Mouse (Mus musculus) ES-E14 (cell line): Measurements from ENCODE around the gene Ces4a. TPM values are rescaled to one million over a fixed set of nuclear protein-coding genes. Genes with fewer than 3 reads are reported as not detected.

ENCODE experiments used
- DNase-seq: peaks from one replicate; pipeline ENCODE4 v3.0.0-alpha.2; 2013; ENCODE audit warnings: low read depth, low spot score
- H3K27ac ChIP-seq: 2 replicates; pipeline ENCODE4 v1.5.1; 2012; ENCODE audit warnings: low read depth, mild to moderate bottlenecking, low read length, moderate library complexity, mixed read lengths; ENCODE audit not compliant: poor library complexity, insufficient read depth, severe bottlenecking
- H3K36me3 ChIP-seq: 2 replicates; pipeline ENCODE4 v1.6.1; 2012; ENCODE audit warnings: mild to moderate bottlenecking, low read length, moderate library complexity, mixed read lengths; ENCODE audit not compliant: control insufficient read depth, poor library complexity, insufficient read depth, severe bottlenecking
- H3K4me1 ChIP-seq, 2 experiments: fragments of 150-350 bp in 1 of 2; sonication (generic) in 1 of 2; 2 replicates each; pipeline ENCODE4 v1.6.1; 2012; ENCODE audit warnings: low read length in 2 of 2, mild to moderate bottlenecking in 1 of 2, mixed read lengths in 1 of 2; ENCODE audit not compliant: control insufficient read depth in 2 of 2, insufficient read depth in 2 of 2, poor library complexity in 1 of 2
- H3K4me3 ChIP-seq, 2 experiments: fragments of 150-350 bp in 1 of 2; sonication (generic) in 1 of 2; 2 replicates each; pipeline ENCODE4 v1.5.1; 2012; ENCODE audit warnings: low read length in 2 of 2, low read depth in 1 of 2, mild to moderate bottlenecking in 1 of 2, mixed read lengths in 1 of 2; ENCODE audit not compliant: insufficient read depth in 1 of 2, poor library complexity in 1 of 2, severe bottlenecking in 1 of 2
- H3K9ac ChIP-seq: 2 replicates; pipeline ENCODE4 v1.6.1; 2012; ENCODE audit warnings: low read depth, mild to moderate bottlenecking, low read length, mixed read lengths; ENCODE audit not compliant: poor library complexity, insufficient read depth, severe bottlenecking
- H3K9me3 ChIP-seq: fragments of 150-350 bp; sonication (generic); 2 replicates; pipeline ENCODE4 v1.6.1; 2012; ENCODE audit warnings: low read depth, mild to moderate bottlenecking, low read length; ENCODE audit not compliant: control insufficient read depth, insufficient read depth
- CHD2 ChIP-seq: IDR thresholded peaks from 2 replicates; pipeline ENCODE4 v1.6.1; 2014; ENCODE audit warnings: mild to moderate bottlenecking, low read depth, low read length, inconsistent platforms
- HCFC1 ChIP-seq: IDR thresholded peaks from 2 replicates; pipeline ENCODE4 v1.6.1; 2012; ENCODE audit warnings: low read length, inconsistent platforms, borderline replicate concordance; ENCODE audit not compliant: insufficient read depth
- MAFK ChIP-seq: IDR thresholded peaks from 2 replicates; pipeline ENCODE4 v1.6.1; 2014; ENCODE audit warnings: mild to moderate bottlenecking, low read depth, low read length, inconsistent platforms; ENCODE audit not compliant: insufficient read depth
- ZC3H11A ChIP-seq: IDR thresholded peaks from 2 replicates; pipeline ENCODE4 v1.6.1; 2012; ENCODE audit warnings: low read depth, mild to moderate bottlenecking, inconsistent platforms, low read length, borderline replicate concordance
- ZNF384 ChIP-seq: IDR thresholded peaks from 2 replicates; pipeline ENCODE4 v1.6.1; 2012; ENCODE audit warnings: low read depth, low read length, inconsistent platforms
- in situ Hi-C, 2 experiments: fragments of 600-800 bp; cut with MboI; formaldehyde crosslinking; loops; one replicate each; pipeline ENCODE4 v1.15.1; 2025; ENCODE audit warnings: low sequenced_read_pairs in 2 of 2, inconsistent platforms in 1 of 2; ENCODE audit not compliant: unreplicated experiment in 2 of 2
- total RNA-seq: library from RNA; depleted of rRNA; stranded (reverse); fragments of 300-350 nt; gene quantifications from 2 replicates; pipeline ENCODE4 v1.2.3, GENCODE M21; 2012

Ces4a gene
- total RNA-seq, 1 experiment, result not detected

DNA sequence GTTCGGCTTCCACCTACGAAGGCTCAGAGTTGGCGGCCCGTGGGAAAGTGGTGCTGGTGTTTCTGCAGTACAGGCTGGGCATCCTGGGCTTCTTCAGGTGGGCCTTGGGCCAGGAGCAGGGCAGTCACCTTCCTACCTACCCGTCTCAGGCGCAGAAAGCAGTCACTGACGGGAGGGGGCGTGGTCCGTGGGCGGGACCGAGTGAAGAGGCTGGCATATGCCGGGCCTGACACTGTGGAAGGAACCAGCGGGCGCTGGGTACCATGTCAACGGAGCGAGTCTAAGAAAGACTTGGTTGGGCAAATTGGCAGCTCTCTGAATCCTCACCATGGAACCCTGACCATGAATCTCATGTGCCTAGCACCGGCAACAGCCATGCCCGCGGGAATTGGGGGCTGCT, 10.8 kb downstream of the Ces4a start:
- Histone ChIP-seq H3K9me3 (no peaks in the 10 kb centered on the region), H3K4me1 (no peaks in the 10 kb centered on the region), H3K4me3 (peak overlapping the region; percentile 31 to 39; a peak in 3 of 4 replicates), H3K9ac (no peak overlapping the region), H3K27ac (no peak overlapping the region), H3K36me3 (no peaks in the 10 kb centered on the region)
- no peak for DNase-seq
- in situ Hi-C loops, result no loop called here
- TF ChIP-seq ZC3H11A (no peak), CHD2 (no peak), HCFC1 (no peak), ZNF384 (no peak), MAFK (no peak)

- in situ Hi-C loops, result no loop called here
- DNase-seq, result no peak
- Histone ChIP-seq H3K4me1 (peaks cover 0 to 5% of the 10 kb centered on the region in 2 experiments; a peak in 3 of 4 replicates), H3K27ac (no peak overlapping the region), H3K4me3 (no peak overlapping the region), H3K9ac (no peak overlapping the region), H3K36me3 (no peaks in the 10 kb centered on the region), H3K9me3 (no peaks in the 10 kb centered on the region)
- TF ChIP-seq ZC3H11A (no peak), MAFK (peak; percentile 48; the same call in 1 of the 2 replicates), ZNF384 (no peak), CHD2 (no peak), HCFC1 (no peak)
Measured at GRCm38 (mm10) chr8:105151654-105152053, 20.1 kb downstream of the Ces4a start.

DNA sequence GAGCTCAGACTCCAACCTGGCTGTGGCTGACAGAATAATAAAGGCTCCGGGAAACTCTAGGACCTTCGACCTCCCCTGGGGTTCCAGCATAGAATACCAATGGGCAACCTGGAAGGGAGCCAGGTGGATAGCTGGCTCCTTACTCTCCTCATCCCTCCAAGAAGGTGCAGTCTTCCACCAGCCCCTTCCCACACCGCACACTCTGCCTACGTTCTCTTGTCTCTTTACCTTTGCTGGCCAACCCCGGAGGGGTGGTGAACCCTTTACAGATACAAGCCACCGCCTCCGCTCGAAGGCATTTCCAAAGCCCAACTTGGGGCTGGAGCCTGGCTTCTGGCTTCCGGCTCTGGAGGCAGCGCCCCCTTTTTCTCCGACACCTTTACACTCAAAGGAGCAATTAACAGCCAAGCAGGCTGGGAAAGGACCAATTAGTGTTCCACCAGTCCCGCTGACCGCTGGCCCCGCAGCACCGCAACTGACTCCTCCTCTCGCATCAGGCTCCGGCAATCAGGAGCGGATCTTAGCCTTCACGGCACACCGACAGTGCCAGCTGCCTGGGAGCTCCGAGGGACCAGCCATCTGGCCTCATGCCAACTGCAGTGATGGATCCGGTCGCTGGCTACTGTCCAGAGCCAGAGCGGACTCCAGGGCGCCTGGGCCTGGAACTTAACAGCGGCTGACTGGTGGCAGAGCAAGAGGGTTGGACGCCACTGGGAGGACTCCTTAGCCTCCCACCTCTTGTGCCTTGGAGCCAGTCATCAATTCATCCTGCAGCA, 21.2 kb downstream of the Ces4a start:
- Histone ChIP-seq H3K36me3 (no peaks in the 10 kb centered on the region), H3K9me3 (no peaks in the 10 kb centered on the region), H3K4me1 (peaks cover 0 to 5% of the 10 kb centered on the region in 2 experiments; a peak in 3 of 4 replicates), H3K27ac (no peak overlapping the region), H3K4me3 (peak overlapping the region; percentile 5 to 54; a peak in 3 of 4 replicates), H3K9ac (peak overlapping the region; percentile 48; the same call in 1 of the 2 replicates)
- TF ChIP-seq HCFC1, result no peak
- no peak for TF ChIP-seq MAFK
- DNase-seq, result no peak
- in situ Hi-C loops, result no loop called here

- Histone ChIP-seq H3K9me3 (no peaks in the 10 kb centered on the region), H3K4me3 (no peak overlapping the region), H3K9ac (no peak overlapping the region), H3K4me1 (peaks cover 0 to 5% of the 10 kb centered on the region in 2 experiments; a peak in 3 of 4 replicates), H3K27ac (no peak overlapping the region), H3K36me3 (no peaks in the 10 kb centered on the region)
- no peak for DNase-seq
- no peak for TF ChIP-seq MAFK
- no peak for TF ChIP-seq CHD2
- no peak for TF ChIP-seq ZNF384
- TF ChIP-seq ZC3H11A, result no peak
- TF ChIP-seq HCFC1, result no peak
- in situ Hi-C loops, result no loop called here
Measured at GRCm38 (mm10) chr8:105154316-105154715, 22.7 kb downstream of the Ces4a start.
